Mouse (Mus musculus) thymus, adult 18-20 months (tissue): ENCODE data around the gene Vmn1r43.
"Not testable (repeated sequence)": the region's sequence is repeated elsewhere in the genome, so short reads cannot be mapped to it uniquely, and the experiment has no call there.

Experiments used
- DNase-seq, 2 experiments: peaks; one replicate each; pipeline ENCODE4 v3.0.0; 2022; ENCODE audit warnings: mixed read lengths in 2 of 2

Gene Vmn1r43

GRCm38 (mm10) chr6:89876313-89876712 is at the start of gene Vmn1r43, which contains the start of gene Vmn1r42:
Vmn1r43 (minus strand) TSS chr6:89876413.
Vmn1r42 (minus strand) TSS chr6:89876413.
- DNase-seq: not testable (repeated sequence)

- no peak for DNase-seq
These were observed 7.6 kb upstream of the Vmn1r43 start for GRCm38 (mm10) chr6:89883812-89884211.

GRCm38 (mm10) chr6:89883360-89883759 is 7.1 kb upstream of the Vmn1r43 start, which contains the start of gene Vmn1r44:
Vmn1r44 (plus strand) TSS chr6:89883660.
- no peak for DNase-seq

- no peak for DNase-seq
These were observed 4.7 kb upstream of the Vmn1r43 start for GRCm38 (mm10) chr6:89880867-89881266.

- DNase-seq: no peak
These were observed 750 bp upstream of the Vmn1r43 start for GRCm38 (mm10) chr6:89876963-89877362.

- no peak for DNase-seq
These were observed 8.2 kb downstream of the Vmn1r43 start for GRCm38 (mm10) chr6:89867976-89868375.

GRCm38 (mm10) chr6:89867276-89867675 is 8.9 kb downstream of the Vmn1r43 start:
- no peak for DNase-seq

- no peak for DNase-seq
These were observed 12.4 kb downstream of the Vmn1r43 start for GRCm38 (mm10) chr6:89863792-89864191.

GRCm38 (mm10) chr6:89859839-89860238 is 16.4 kb downstream of the Vmn1r43 start:
- DNase-seq: no peak

GRCm38 (mm10) chr6:89857552-89857951 is 18.7 kb downstream of the Vmn1r43 start:
- DNase-seq: no peak
